Mouse (Mus musculus) CH12.LX (cell line): ENCODE results near the gene Ganab. TPM values are rescaled to one million over a fixed set of nuclear protein-coding genes. Genes with fewer than 3 reads are reported as not detected.
A peak's percentile ranks its signal among the peaks of the same experiment; 100 is the strongest.

Experiments
- DNase-seq: peaks from one replicate; pipeline ENCODE4 v3.0.0-alpha.2; 2013; ENCODE audit errors: extremely low read depth
- H3K27ac ChIP-seq: 2 replicates; pipeline ENCODE4 v1.5.1; 2012; ENCODE audit warnings: low read depth, mild to moderate bottlenecking, control low read depth, moderate library complexity; ENCODE audit not compliant: insufficient read depth
- H3K27me3 ChIP-seq: replicated peaks from 2 replicates; pipeline ENCODE3; 2012; ENCODE audit warnings: inconsistent platforms
- H3K36me3 ChIP-seq, 2 experiments: replicated peaks in 1 of 2; 2 replicates each; pipeline versions ENCODE3 to v1.6.1; 2012; ENCODE audit warnings: inconsistent platforms in 1 of 2, low read length in 1 of 2, mild to moderate bottlenecking in 1 of 2, mixed read lengths in 1 of 2, moderate library complexity in 1 of 2; ENCODE audit not compliant: control insufficient read depth in 1 of 2, insufficient read depth in 1 of 2
- H3K4me1 ChIP-seq, 2 experiments: 2 replicates each; pipeline ENCODE4 v1.6.1; 2012; ENCODE audit warnings: inconsistent platforms in 1 of 2, moderate library complexity in 1 of 2; ENCODE audit not compliant: insufficient read depth in 2 of 2, control insufficient read depth in 1 of 2
- H3K4me2 ChIP-seq: 2 replicates; pipeline ENCODE4 v1.6.1; 2012; ENCODE audit warnings: low read depth, mild to moderate bottlenecking, control low read depth; ENCODE audit not compliant: poor library complexity, insufficient read depth, severe bottlenecking
- H3K4me3 ChIP-seq, 3 experiments: fragments of 150-350 bp in 1 of 3; sonication (generic) in 1 of 3; replicated peaks in 1 of 3; 2 replicates each; pipeline versions ENCODE3 to v1.5.1; 2011 to 2012; ENCODE audit warnings: low read depth in 2 of 3, low read length in 2 of 3, mild to moderate bottlenecking in 2 of 3, moderate library complexity in 2 of 3, control low read depth in 1 of 3, improper control_type of control experiment in 1 of 3, inconsistent platforms in 1 of 3, mixed read lengths in 1 of 3; ENCODE audit not compliant: poor library complexity in 1 of 3
- H3K79me2 ChIP-seq: replicated peaks from 2 replicates; pipeline ENCODE4 v1.6.1; 2012; ENCODE audit warnings: mild to moderate bottlenecking, moderate library complexity; ENCODE audit not compliant: control insufficient read depth, poor library complexity, insufficient read depth, severe bottlenecking; ENCODE audit errors: extremely low read depth
- H3K9ac ChIP-seq: 2 replicates; pipeline ENCODE4 v1.6.1; 2012; ENCODE audit warnings: low read depth, mild to moderate bottlenecking, control low read depth, moderate library complexity; ENCODE audit not compliant: insufficient read depth
- H3K9me3 ChIP-seq: replicated peaks from 2 replicates; pipeline ENCODE3; 2012; ENCODE audit warnings: low read length, inconsistent platforms, mixed read lengths
- BHLHE40 ChIP-seq: IDR thresholded peaks from 2 replicates; pipeline ENCODE4 v1.6.1; 2011; ENCODE audit warnings: mild to moderate bottlenecking, low read depth, low read length, improper control_type of control experiment
- CTCF ChIP-seq, 2 experiments: IDR thresholded peaks in 1 of 2; conservative IDR thresholded peaks in 1 of 2; 2 replicates each; pipeline ENCODE4 v1.5.1; 2011 to 2012; ENCODE audit warnings: low read depth in 2 of 2, low read length in 2 of 2, improper control_type of control experiment in 1 of 2, inconsistent platforms in 1 of 2, mild to moderate bottlenecking in 1 of 2, moderate library complexity in 1 of 2
- ELF1 ChIP-seq: IDR thresholded peaks from 2 replicates; pipeline ENCODE4 v1.6.1; 2014; ENCODE audit warnings: low read depth, mild to moderate bottlenecking, inconsistent platforms, low read length, improper control_type of control experiment
- EP300 ChIP-seq: IDR thresholded peaks from 2 replicates; pipeline ENCODE4 v1.6.1; 2011; ENCODE audit warnings: low read length, improper control_type of control experiment
- ETS1 ChIP-seq: conservative IDR thresholded peaks from 2 replicates; pipeline ENCODE4 v1.6.1; 2012; ENCODE audit warnings: low read depth, mild to moderate bottlenecking, inconsistent platforms, low read length, improper control_type of control experiment, moderate library complexity
- JUN ChIP-seq: IDR thresholded peaks from 2 replicates; pipeline ENCODE4 v1.6.1; 2011; ENCODE audit warnings: low read depth, mild to moderate bottlenecking, low read length, improper control_type of control experiment, moderate library complexity; ENCODE audit not compliant: insufficient read depth
- KAT2A ChIP-seq: IDR thresholded peaks from 2 replicates; pipeline ENCODE4 v1.6.1; 2012; ENCODE audit warnings: low read length, improper control_type of control experiment, inconsistent platforms; ENCODE audit not compliant: insufficient replicate concordance
- MEF2A ChIP-seq: IDR thresholded peaks from 2 replicates; pipeline ENCODE4 v1.6.1; 2014; ENCODE audit warnings: low read depth, mild to moderate bottlenecking, inconsistent platforms, low read length, improper control_type of control experiment, borderline replicate concordance
- NRF1 ChIP-seq: IDR thresholded peaks from 2 replicates; pipeline ENCODE4 v1.6.1; 2014; ENCODE audit warnings: low read depth, mild to moderate bottlenecking, inconsistent platforms, low read length, improper control_type of control experiment, moderate library complexity
- POLR2A ChIP-seq: IDR thresholded peaks from 2 replicates; pipeline ENCODE4 v1.6.1; 2011; ENCODE audit warnings: low read depth, mild to moderate bottlenecking, improper control_type of control experiment, low read length
- RAD21 ChIP-seq: IDR thresholded peaks from 2 replicates; pipeline ENCODE4 v1.6.1; 2011; ENCODE audit warnings: low read depth, mild to moderate bottlenecking, low read length, improper control_type of control experiment, moderate library complexity
- RCOR1 ChIP-seq: conservative IDR thresholded peaks from 2 replicates; pipeline ENCODE4 v1.6.1; 2012; ENCODE audit warnings: low read depth, mild to moderate bottlenecking, inconsistent platforms, low read length, improper control_type of control experiment
- SIN3A ChIP-seq: IDR thresholded peaks from 2 replicates; pipeline ENCODE4 v1.6.1; 2012; ENCODE audit warnings: low read length, improper control_type of control experiment, inconsistent platforms
- SMC3 ChIP-seq: IDR thresholded peaks from 2 replicates; pipeline ENCODE4 v1.6.1; 2011; ENCODE audit warnings: low read depth, low read length, improper control_type of control experiment
- USF1 ChIP-seq: IDR thresholded peaks from 2 replicates; pipeline ENCODE4 v1.6.1; 2014; ENCODE audit warnings: low read depth, mild to moderate bottlenecking, inconsistent platforms, low read length, improper control_type of control experiment
- USF2 ChIP-seq: conservative IDR thresholded peaks from 2 replicates; pipeline ENCODE4 v1.6.1; 2011; ENCODE audit warnings: low read depth, low read length, improper control_type of control experiment
- dilution Hi-C: fragments of 300-500 bp; cut with MboI; formaldehyde crosslinking; loops from 2 replicates; pipeline ENCODE4 v1.14.3; 2020; ENCODE audit warnings: low sequenced_read_pairs; ENCODE audit not compliant: extremely low pct_unique_long_range_greater_than_20kb, extremely low pct_ligation_motif_present
- in situ Hi-C: fragments of 300-500 bp; cut with MboI; formaldehyde crosslinking; loops from 3 replicates; pipeline ENCODE4 v1.14.3; 2019; ENCODE audit warnings: low sequenced_read_pairs, low pct_ligation_motif_present, low pct_unique_long_range_greater_than_20kb, mixed read lengths
- polyA plus RNA-seq: library from polyadenylated mRNA; unstranded; fragments of >175 nt; gene quantifications from 2 replicates; pipeline ENCODE4 v1.2.1, GENCODE M21; 2012; ENCODE audit warnings: low read depth; ENCODE audit not compliant: insufficient read length
- total RNA-seq, 2 experiments: library from RNA; depleted of rRNA; stranded (reverse); fragments of 300-350 nt in 1 of 2; fragments of >200 nt in 1 of 2; gene quantifications; 2 replicates each; pipeline ENCODE4 v1.2.3; 2012 to 2014

Ganab gene
- total and polyA plus RNA-seq, 3 experiments: 97.0 to 169 (median 143) TPM

DNA sequence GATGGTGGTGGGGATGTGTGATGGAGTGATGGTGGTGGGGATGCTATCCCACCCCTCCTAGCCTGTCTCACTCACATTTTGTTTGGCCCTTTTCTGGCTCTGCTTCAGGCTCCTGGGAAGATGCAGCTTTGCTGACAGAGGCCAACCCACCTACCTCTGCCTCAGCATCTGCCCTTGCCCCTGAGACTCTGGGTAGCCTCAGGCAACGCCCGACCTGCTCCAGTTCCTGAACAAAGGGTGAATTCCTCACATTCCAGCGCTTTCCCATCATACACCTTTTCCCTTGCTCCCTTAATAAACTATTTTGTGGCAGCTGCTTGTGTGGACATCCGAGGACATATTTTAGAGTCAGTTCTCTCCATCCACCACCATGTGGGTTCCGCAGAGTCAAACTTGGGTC lies 49.5 kb upstream of the Ganab start:
- Histone ChIP-seq H3K9me3 (no peaks in the 10 kb centered on the region), H3K4me2 (no peak overlapping the region), H3K36me3 (peaks cover 37 to 55% of the 10 kb centered on the region in 2 experiments), H3K27me3 (no peaks in the 10 kb centered on the region), H3K79me2 (no peaks in the 10 kb centered on the region), H3K4me3 (no peak overlapping the region), H3K4me1 (no peaks in the 10 kb centered on the region), H3K27ac (no peak overlapping the region), H3K9ac (no peak overlapping the region)
- TF ChIP-seq ELF1: no peak
- TF ChIP-seq NRF1: no peak
- no peak for TF ChIP-seq RCOR1
- dilution Hi-C loops (no loop called here), in situ Hi-C loops (loop anchor here (25.0 kb wide), 1 partner anchor 1014 kb away; no protein-coding TSS in a partner anchor)
- DNase-seq: no peak

DNA sequence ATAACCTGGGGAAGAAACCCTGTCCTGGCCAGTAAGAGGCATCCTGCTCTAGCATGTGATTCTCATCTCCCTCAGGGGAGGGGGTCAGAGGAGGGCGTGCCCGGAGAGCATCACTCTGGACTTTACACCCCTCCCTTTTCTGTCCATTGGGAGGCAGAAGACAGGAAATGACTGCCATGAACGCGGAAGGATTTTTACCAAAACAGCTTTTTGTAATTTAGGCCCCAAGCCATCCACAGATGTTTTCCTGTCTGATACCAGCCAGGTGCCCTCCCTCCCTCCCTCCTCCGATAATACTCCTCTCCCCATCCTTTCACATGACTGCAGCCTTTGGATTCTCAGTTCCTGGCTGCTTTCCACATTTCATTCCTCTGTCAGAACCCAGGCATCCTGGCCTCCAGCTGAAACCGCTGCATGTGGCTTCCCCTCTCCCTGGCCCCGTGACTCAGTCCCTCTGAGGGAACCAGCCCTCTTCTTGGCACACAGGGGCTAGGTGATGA lies 47.4 kb upstream of the Ganab start, which contains the start of gene Lrrn4cl:
Gene Lrrn4cl (plus strand): TSS at position 367 of the 500 bp plus-strand sequence.
- in situ Hi-C loops: no loop called here
- TF ChIP-seq SIN3A: no peak
- TF ChIP-seq POLR2A: no peak
- TF ChIP-seq ELF1: no peak
- no peak for TF ChIP-seq USF1
- no peak for TF ChIP-seq KAT2A
- TF ChIP-seq ETS1: no peak
- TF ChIP-seq USF2: no peak
- no peak for TF ChIP-seq EP300
- dilution Hi-C loops: no loop called here
- Histone ChIP-seq H3K36me3 (peaks cover 32 to 39% of the 10 kb centered on the region in 2 experiments), H3K79me2 (no peaks in the 10 kb centered on the region), H3K27me3 (no peaks in the 10 kb centered on the region), H3K9ac (no peak within 1 kb of the TSS), H3K4me3 (no peak within 1 kb of the TSS), H3K9me3 (no peaks in the 10 kb centered on the region), H3K4me1 (no peaks in the 10 kb centered on the region), H3K4me2 (no peak within 1 kb of the TSS), H3K27ac (no peak within 1 kb of the TSS)
- no peak for DNase-seq

DNA sequence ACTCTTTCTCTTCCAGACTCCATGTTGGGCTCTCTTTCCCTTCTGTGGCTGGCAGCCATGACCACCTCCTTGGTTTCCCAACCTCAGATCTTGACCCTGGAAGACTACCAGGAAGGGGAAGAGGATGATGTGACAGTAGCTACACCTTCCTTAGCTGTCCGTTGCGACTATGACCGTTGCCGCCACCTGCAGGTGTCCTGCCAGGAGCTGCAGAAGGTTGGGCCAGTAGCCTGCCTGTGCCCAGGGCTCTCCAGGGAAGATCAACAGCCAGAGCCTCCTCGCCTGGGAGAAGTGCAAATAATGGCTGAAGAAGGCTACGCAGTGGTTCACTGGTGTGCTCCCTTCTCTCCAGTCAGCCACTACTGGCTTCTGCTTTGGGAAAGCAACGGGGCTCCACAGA lies 46.2 kb upstream of the Ganab start:
- Histone ChIP-seq H3K79me2 (no peaks in the 10 kb centered on the region), H3K36me3 (peaks cover 20 to 27% of the 10 kb centered on the region in 2 experiments), H3K9ac (no peak overlapping the region), H3K4me1 (no peaks in the 10 kb centered on the region), H3K9me3 (no peaks in the 10 kb centered on the region), H3K4me3 (no peak overlapping the region), H3K27me3 (no peaks in the 10 kb centered on the region), H3K27ac (no peak overlapping the region), H3K4me2 (no peak overlapping the region)
- dilution Hi-C loops: no loop called here
- in situ Hi-C loops: no loop called here
- no peak for DNase-seq
- TF ChIP-seq SMC3 (peak; percentile 35), MEF2A (no peak), RAD21 (peak; percentile 7), CTCF (conservative IDR thresholded peaks at IDR 0.05 in 1 of 2, IDR thresholded peaks at IDR 0.05 in 1 of 2; ENCODE audit: low read depth in 2 of 2, low read length in 2 of 2) (peak in 1 of 2 experiments; percentile 47; a peak in 2 of 4 replicates), JUN (no peak), BHLHE40 (no peak), ETS1 (no peak)
